Mouse (Mus musculus) monocyte, adult 5-6 weeks (primary cell): ENCODE data around the gene Lyst. TPM values are rescaled to one million over a fixed set of nuclear protein-coding genes. Genes with fewer than 3 reads are reported as not detected.
"Not testable (repeated sequence)": the region's sequence is repeated elsewhere in the genome, so short reads cannot be mapped to it uniquely, and the experiment has no call there.

ENCODE experiments used
- ATAC-seq: fragments of 153-309, 156-312 bp; replicated peaks from 2 replicates; pipeline ENCODE4 v1.8.0; 2017; ENCODE audit warnings: mild to moderate bottlenecking; ENCODE audit not compliant: low TSS enrichment, insufficient number of reproducible peaks, severe bottlenecking, poor library complexity, low FRiP score
- total RNA-seq: library from RNA; stranded (forward); fragments of 200-1000, 200-491, 200-594 nt; gene quantifications from 3 replicates; pipeline ENCODE4 v1.2.3, GENCODE M21; 2017

Lyst gene
- total RNA-seq, 1 experiment from 2014 or later, result 73.5 TPM

GRCm38 (mm10) chr13:13614235-13614634 is 24.0 kb downstream of the Lyst start:
- no peak for ATAC-seq

GRCm38 (mm10) chr13:13621456-13621855 is 31.3 kb downstream of the Lyst start:
- ATAC-seq, result no peak

- ATAC-seq, result no peak
These were observed 32.4 kb downstream of the Lyst start for GRCm38 (mm10) chr13:13622565-13622964.

GRCm38 (mm10) chr13:13633746-13634145 is 43.5 kb downstream of the Lyst start:
- ATAC-seq, result no peak

GRCm38 (mm10) chr13:13634706-13635105 is 44.5 kb downstream of the Lyst start:
- ATAC-seq, result no peak

GRCm38 (mm10) chr13:13635224-13635623 is 45.0 kb downstream of the Lyst start:
- ATAC-seq, result no peak

GRCm38 (mm10) chr13:13637577-13637976 is 47.4 kb downstream of the Lyst start:
- no peak for ATAC-seq

- no peak for ATAC-seq
These were observed 47.8 kb downstream of the Lyst start for GRCm38 (mm10) chr13:13637981-13638380.

- no peak for ATAC-seq
These were observed 48.5 kb downstream of the Lyst start for GRCm38 (mm10) chr13:13638725-13639124.

- ATAC-seq, result no peak
These were observed 57.1 kb downstream of the Lyst start for GRCm38 (mm10) chr13:13647296-13647695.

- no peak for ATAC-seq
These were observed 65.3 kb downstream of the Lyst start for GRCm38 (mm10) chr13:13655453-13655852.

- peak; percentile 81 for ATAC-seq
These were observed 75.9 kb downstream of the Lyst start for GRCm38 (mm10) chr13:13666103-13666502.

- no peak for ATAC-seq
These were observed 80.5 kb downstream of the Lyst start for GRCm38 (mm10) chr13:13670669-13671068.

GRCm38 (mm10) chr13:13671585-13672328 is 81.6 kb downstream of the Lyst start:
- no peak for ATAC-seq

- ATAC-seq, result no peak
These were observed 84.6 kb downstream of the Lyst start for GRCm38 (mm10) chr13:13674669-13675343.

GRCm38 (mm10) chr13:13677871-13678270 is 87.7 kb downstream of the Lyst start:
- ATAC-seq, result no peak

- no peak for ATAC-seq
These were observed 91.4 kb downstream of the Lyst start for GRCm38 (mm10) chr13:13681642-13682041.

GRCm38 (mm10) chr13:13703476-13703875 is 113.3 kb downstream of the Lyst start:
- ATAC-seq, result no peak

- not testable (repeated sequence) for ATAC-seq
These were observed 131.2 kb downstream of the Lyst start for GRCm38 (mm10) chr13:13721435-13721834.

- ATAC-seq, result no peak
These were observed 133.1 kb downstream of the Lyst start for GRCm38 (mm10) chr13:13723293-13723692.
